Mouse (Mus musculus) heart, embryonic 13.5 days (tissue): Measurements from ENCODE around the gene Ubp1. TPM values are rescaled to one million over a fixed set of nuclear protein-coding genes. Genes with fewer than 3 reads are reported as not detected.

Experiments
- ATAC-seq: fragments of 200-750 bp; cut with Nextera tagmentation; 2 replicates; pipeline ENCODE4 v1.8.0; 2017; ENCODE audit warnings: moderate TSS enrichment; ENCODE audit not compliant: insufficient number of reproducible peaks, low FRiP score, low TSS enrichment; ENCODE audit errors: extremely low read depth
- H3K27ac ChIP-seq: fragments of 300-500 bp; sonication (generic); replicated peaks from 2 replicates; pipeline ENCODE4 v1.5.1; 2015; ENCODE audit warnings: moderate library complexity, mild to moderate bottlenecking, inconsistent platforms
- H3K27me3 ChIP-seq: fragments of 300-500 bp; sonication (generic); replicated peaks from 2 replicates; pipeline ENCODE4 v1.6.1; 2015; ENCODE audit warnings: mild to moderate bottlenecking, inconsistent platforms
- H3K36me3 ChIP-seq: fragments of 300-500 bp; sonication (generic); 2 replicates; pipeline ENCODE4 v1.6.1; 2015; ENCODE audit warnings: mild to moderate bottlenecking, inconsistent platforms
- H3K4me1 ChIP-seq: fragments of 300-500 bp; sonication (generic); 2 replicates; pipeline ENCODE4 v1.6.1; 2015; ENCODE audit warnings: inconsistent platforms
- H3K4me2 ChIP-seq: fragments of 300-500 bp; sonication (generic); 2 replicates; pipeline ENCODE4 v1.6.1; 2015; ENCODE audit warnings: inconsistent platforms, mild to moderate bottlenecking, moderate library complexity
- H3K4me3 ChIP-seq: fragments of 300-500 bp; sonication (generic); 2 replicates; pipeline ENCODE4 v1.5.1; 2015; ENCODE audit warnings: moderate library complexity, mild to moderate bottlenecking, inconsistent platforms
- H3K9ac ChIP-seq: fragments of 300-500 bp; sonication (generic); 2 replicates; pipeline ENCODE4 v1.6.1; 2015; ENCODE audit warnings: inconsistent platforms, mild to moderate bottlenecking, moderate library complexity
- H3K9me3 ChIP-seq: fragments of 300-500 bp; sonication (generic); 2 replicates; pipeline ENCODE4 v1.6.1; 2016; ENCODE audit warnings: inconsistent platforms
- WGBS: fragments of 180-500 bp; shearing (Covaris S2); methylation state at CpG from one replicate; pipeline ENCODE4 v1.1.7; 2015; ENCODE audit warnings: mixed read lengths; 5-methylcytosine and 5-hydroxymethylcytosine counted together
- polyA plus RNA-seq: library from polyadenylated mRNA; unstranded; fragments of >200 nt; fragmentation: Nextera tagmentation; extraction: Ambion mirVana; gene quantifications from 2 replicates; pipeline ENCODE4 v1.2.1, GENCODE M21; 2015

Ubp1 gene
- polyA plus RNA-seq, 1 experiment from 2014 or later: 21.1 TPM

GRCm38 (mm10) chr9:113932501-113932900 lies 1.8 kb downstream of the Ubp1 start:
- Histone ChIP-seq H3K9ac (peak overlapping the region; percentile 99), H3K4me3 (peak overlapping the region; percentile 99), H3K4me2 (peak overlapping the region; percentile 90), H3K36me3 (no peaks in the 10 kb centered on the region), H3K9me3 (no peaks in the 10 kb centered on the region), H3K27me3 (no peaks in the 10 kb centered on the region), H3K27ac (peak overlapping the region; percentile 93), H3K4me1 (peaks cover 56% of the 10 kb centered on the region)
- 10% methylated on average over 11 of the region's 11 CpGs for WGBS
- no peak for ATAC-seq

GRCm38 (mm10) chr9:113935638-113936037 lies 4.9 kb downstream of the Ubp1 start:
- H3K4me2 ChIP-seq: no peak overlapping the region
- 59% methylated on average over 5 of the region's 5 CpGs for WGBS
- no peak overlapping the region for H3K27ac ChIP-seq
- H3K9me3 ChIP-seq: no peaks in the 10 kb centered on the region
- H3K27me3 ChIP-seq: no peaks in the 10 kb centered on the region
- peaks cover 72% of the 10 kb centered on the region for H3K4me1 ChIP-seq
- H3K4me3 ChIP-seq: no peak overlapping the region
- no peak for ATAC-seq
- H3K9ac ChIP-seq: peak overlapping the region; percentile 44; the same call in 1 of the 2 replicates
- H3K36me3 ChIP-seq: no peaks in the 10 kb centered on the region

GRCm38 (mm10) chr9:113939063-113939850 lies 8.5 kb downstream of the Ubp1 start:
- no peak overlapping the region for H3K27ac ChIP-seq
- no peak overlapping the region for H3K4me3 ChIP-seq
- H3K9ac ChIP-seq: no peak overlapping the region
- 79% methylated on average over 9 of the region's 9 CpGs for WGBS
- no peaks in the 10 kb centered on the region for H3K27me3 ChIP-seq
- no peak for ATAC-seq
- no peaks in the 10 kb centered on the region for H3K9me3 ChIP-seq
- H3K4me2 ChIP-seq: no peak overlapping the region
- H3K36me3 ChIP-seq: no peaks in the 10 kb centered on the region
- peaks cover 67% of the 10 kb centered on the region for H3K4me1 ChIP-seq

- Histone ChIP-seq H3K4me2 (no peak overlapping the region; the same call in 1 of the 2 replicates), H3K4me3 (no peak overlapping the region), H3K9me3 (no peaks in the 10 kb centered on the region), H3K36me3 (peaks cover 15% of the 10 kb centered on the region), H3K4me1 (peaks cover 47% of the 10 kb centered on the region), H3K27me3 (no peaks in the 10 kb centered on the region), H3K9ac (no peak overlapping the region), H3K27ac (no peak overlapping the region)
- ATAC-seq: no peak
- 91% methylated on average over 3 of the region's 3 CpGs for WGBS
These were observed 10.5 kb downstream of the Ubp1 start for GRCm38 (mm10) chr9:113941103-113941805.

- no peaks in the 10 kb centered on the region for H3K9me3 ChIP-seq
- ATAC-seq: no peak
- H3K9ac ChIP-seq: no peak overlapping the region
- H3K4me2 ChIP-seq: no peak overlapping the region
- 87% methylated on average over 1 of the region's 1 CpGs for WGBS
- H3K36me3 ChIP-seq: peaks cover 34% of the 10 kb centered on the region
- H3K27me3 ChIP-seq: no peaks in the 10 kb centered on the region
- no peak overlapping the region for H3K4me3 ChIP-seq
- no peak overlapping the region for H3K27ac ChIP-seq
- peaks cover 33% of the 10 kb centered on the region for H3K4me1 ChIP-seq
These were observed 12.6 kb downstream of the Ubp1 start for GRCm38 (mm10) chr9:113943372-113943771.

- no peak overlapping the region for H3K4me3 ChIP-seq
- no peaks in the 10 kb centered on the region for H3K27me3 ChIP-seq
- WGBS: 80% methylated on average over 1 of the region's 1 CpGs
- H3K4me2 ChIP-seq: no peak overlapping the region
- peaks cover 55% of the 10 kb centered on the region for H3K36me3 ChIP-seq
- H3K9me3 ChIP-seq: no peaks in the 10 kb centered on the region
- peaks cover 11% of the 10 kb centered on the region for H3K4me1 ChIP-seq
- no peak overlapping the region for H3K27ac ChIP-seq
- H3K9ac ChIP-seq: no peak overlapping the region
- ATAC-seq: no peak
These were observed 16.5 kb downstream of the Ubp1 start for GRCm38 (mm10) chr9:113947216-113947615.

- Histone ChIP-seq H3K9me3 (no peaks in the 10 kb centered on the region), H3K27ac (no peak overlapping the region), H3K4me2 (no peak overlapping the region), H3K27me3 (no peaks in the 10 kb centered on the region), H3K4me3 (no peak overlapping the region), H3K9ac (no peak overlapping the region), H3K36me3 (peaks cover 81% of the 10 kb centered on the region), H3K4me1 (no peaks in the 10 kb centered on the region)
- WGBS: 91% methylated on average over 4 of the region's 4 CpGs
- ATAC-seq: no peak
These were observed 27.0 kb downstream of the Ubp1 start for GRCm38 (mm10) chr9:113957777-113958176.

GRCm38 (mm10) chr9:113963718-113964117 lies 33.0 kb downstream of the Ubp1 start:
- H3K4me1 ChIP-seq: no peaks in the 10 kb centered on the region
- peaks cover 98% of the 10 kb centered on the region for H3K36me3 ChIP-seq
- H3K4me2 ChIP-seq: no peak overlapping the region
- H3K27me3 ChIP-seq: no peaks in the 10 kb centered on the region
- no peak for ATAC-seq
- no peak overlapping the region for H3K4me3 ChIP-seq
- H3K9me3 ChIP-seq: no peaks in the 10 kb centered on the region
- H3K9ac ChIP-seq: no peak overlapping the region
- no peak overlapping the region for H3K27ac ChIP-seq

GRCm38 (mm10) chr9:113964415-113964814 lies 33.7 kb downstream of the Ubp1 start:
- Histone ChIP-seq H3K4me2 (no peak overlapping the region), H3K36me3 (peaks cover 98% of the 10 kb centered on the region), H3K27ac (no peak overlapping the region), H3K9me3 (no peaks in the 10 kb centered on the region), H3K4me1 (no peaks in the 10 kb centered on the region), H3K27me3 (no peaks in the 10 kb centered on the region), H3K4me3 (no peak overlapping the region), H3K9ac (no peak overlapping the region)
- no peak for ATAC-seq
- WGBS: 91% methylated on average over 8 of the region's 8 CpGs

- 86% methylated on average over 4 of the region's 4 CpGs for WGBS
These were observed 36.1 kb downstream of the Ubp1 start for GRCm38 (mm10) chr9:113966838-113967237.

GRCm38 (mm10) chr9:113968967-113969366 lies 38.2 kb downstream of the Ubp1 start:
- H3K9ac ChIP-seq: no peak overlapping the region
- H3K27me3 ChIP-seq: no peaks in the 10 kb centered on the region
- H3K4me3 ChIP-seq: peak overlapping the region; percentile 17; the same call in 1 of the 2 replicates
- 61% methylated on average over 7 of the region's 7 CpGs for WGBS
- H3K4me2 ChIP-seq: peak overlapping the region; percentile 46
- no peaks in the 10 kb centered on the region for H3K4me1 ChIP-seq
- H3K9me3 ChIP-seq: no peaks in the 10 kb centered on the region
- peak overlapping the region; percentile 8; the same call in 1 of the 2 replicates for H3K27ac ChIP-seq
- H3K36me3 ChIP-seq: peaks cover 94% of the 10 kb centered on the region
- ATAC-seq: peak; percentile 73

More at GRCm38 (mm10) chr9:113966838-113967237, 36.1 kb downstream of the Ubp1 start:
- no peaks in the 10 kb centered on the region for H3K4me1 ChIP-seq
- no peak for ATAC-seq
- H3K27ac ChIP-seq: no peak overlapping the region
- peaks cover 98% of the 10 kb centered on the region for H3K36me3 ChIP-seq
- H3K4me3 ChIP-seq: no peak overlapping the region
- no peak overlapping the region for H3K9ac ChIP-seq
- no peaks in the 10 kb centered on the region for H3K9me3 ChIP-seq
- H3K27me3 ChIP-seq: no peaks in the 10 kb centered on the region
- H3K4me2 ChIP-seq: no peak overlapping the region
